Mouse (Mus musculus) CH12.LX (cell line): ENCODE measurements around the gene Golga4. TPM values are rescaled to one million over a fixed set of nuclear protein-coding genes. Genes with fewer than 3 reads are reported as not detected.

ENCODE experiments used
- DNase-seq: peaks from one replicate; pipeline ENCODE4 v3.0.0-alpha.2; 2013; ENCODE audit errors: extremely low read depth
- H3K27ac ChIP-seq: 2 replicates; pipeline ENCODE4 v1.5.1; 2012; ENCODE audit warnings: low read depth, mild to moderate bottlenecking, control low read depth, moderate library complexity; ENCODE audit not compliant: insufficient read depth
- H3K27me3 ChIP-seq: replicated peaks from 2 replicates; pipeline ENCODE3; 2012; ENCODE audit warnings: inconsistent platforms
- H3K36me3 ChIP-seq, 2 experiments: replicated peaks in 1 of 2; 2 replicates each; pipeline versions ENCODE3 to v1.6.1; 2012; ENCODE audit warnings: inconsistent platforms in 1 of 2, low read length in 1 of 2, mild to moderate bottlenecking in 1 of 2, mixed read lengths in 1 of 2, moderate library complexity in 1 of 2; ENCODE audit not compliant: control insufficient read depth in 1 of 2, insufficient read depth in 1 of 2
- H3K4me1 ChIP-seq, 2 experiments: 2 replicates each; pipeline ENCODE4 v1.6.1; 2012; ENCODE audit warnings: inconsistent platforms in 1 of 2, moderate library complexity in 1 of 2; ENCODE audit not compliant: insufficient read depth in 2 of 2, control insufficient read depth in 1 of 2
- H3K4me2 ChIP-seq: 2 replicates; pipeline ENCODE4 v1.6.1; 2012; ENCODE audit warnings: low read depth, mild to moderate bottlenecking, control low read depth; ENCODE audit not compliant: poor library complexity, insufficient read depth, severe bottlenecking
- H3K4me3 ChIP-seq, 3 experiments: fragments of 150-350 bp in 1 of 3; sonication (generic) in 1 of 3; replicated peaks in 1 of 3; 2 replicates each; pipeline versions ENCODE3 to v1.5.1; 2011 to 2012; ENCODE audit warnings: low read depth in 2 of 3, low read length in 2 of 3, mild to moderate bottlenecking in 2 of 3, moderate library complexity in 2 of 3, control low read depth in 1 of 3, improper control_type of control experiment in 1 of 3, inconsistent platforms in 1 of 3, mixed read lengths in 1 of 3; ENCODE audit not compliant: poor library complexity in 1 of 3
- H3K79me2 ChIP-seq: replicated peaks from 2 replicates; pipeline ENCODE4 v1.6.1; 2012; ENCODE audit warnings: mild to moderate bottlenecking, moderate library complexity; ENCODE audit not compliant: control insufficient read depth, poor library complexity, insufficient read depth, severe bottlenecking; ENCODE audit errors: extremely low read depth
- H3K9ac ChIP-seq: 2 replicates; pipeline ENCODE4 v1.6.1; 2012; ENCODE audit warnings: low read depth, mild to moderate bottlenecking, control low read depth, moderate library complexity; ENCODE audit not compliant: insufficient read depth
- H3K9me3 ChIP-seq: replicated peaks from 2 replicates; pipeline ENCODE3; 2012; ENCODE audit warnings: low read length, inconsistent platforms, mixed read lengths
- CHD1 ChIP-seq: IDR thresholded peaks from 2 replicates; pipeline ENCODE4 v1.6.1; 2012; ENCODE audit warnings: low read depth, low read length, improper control_type of control experiment, inconsistent platforms
- JUN ChIP-seq: IDR thresholded peaks from 2 replicates; pipeline ENCODE4 v1.6.1; 2011; ENCODE audit warnings: low read depth, mild to moderate bottlenecking, low read length, improper control_type of control experiment, moderate library complexity; ENCODE audit not compliant: insufficient read depth
- JUND ChIP-seq: conservative IDR thresholded peaks from 2 replicates; pipeline ENCODE4 v1.6.1; 2011; ENCODE audit warnings: low read depth, low read length, improper control_type of control experiment
- MAFK ChIP-seq: IDR thresholded peaks from 2 replicates; pipeline ENCODE4 v1.6.1; 2011; ENCODE audit warnings: low read length, improper control_type of control experiment; ENCODE audit not compliant: insufficient replicate concordance
- MAZ ChIP-seq: IDR thresholded peaks from 2 replicates; pipeline ENCODE4 v1.6.1; 2012; ENCODE audit warnings: low read depth, mild to moderate bottlenecking, inconsistent platforms, low read length, improper control_type of control experiment, moderate library complexity
- MEF2A ChIP-seq: IDR thresholded peaks from 2 replicates; pipeline ENCODE4 v1.6.1; 2014; ENCODE audit warnings: low read depth, mild to moderate bottlenecking, inconsistent platforms, low read length, improper control_type of control experiment, borderline replicate concordance
- MXI1 ChIP-seq: IDR thresholded peaks from 2 replicates; pipeline ENCODE4 v1.6.1; 2011; ENCODE audit warnings: mild to moderate bottlenecking, low read depth, low read length, improper control_type of control experiment
- MYC ChIP-seq: IDR thresholded peaks from 2 replicates; pipeline ENCODE4 v1.6.1; 2011; ENCODE audit warnings: low read depth, mild to moderate bottlenecking, improper control_type of control experiment, low read length
- NELFE ChIP-seq: IDR thresholded peaks from 2 replicates; pipeline ENCODE4 v1.6.1; 2011; ENCODE audit warnings: low read depth, low read length, improper control_type of control experiment
- SIN3A ChIP-seq: IDR thresholded peaks from 2 replicates; pipeline ENCODE4 v1.6.1; 2012; ENCODE audit warnings: low read length, improper control_type of control experiment, inconsistent platforms
- TBP ChIP-seq: conservative IDR thresholded peaks from 2 replicates; pipeline ENCODE4 v1.6.1; 2011; ENCODE audit warnings: low read depth, low read length, improper control_type of control experiment
- ZKSCAN1 ChIP-seq: IDR thresholded peaks from 2 replicates; pipeline ENCODE4 v1.6.1; 2012; ENCODE audit warnings: low read depth, inconsistent platforms, low read length, improper control_type of control experiment, borderline replicate concordance
- ZMIZ1 ChIP-seq: IDR thresholded peaks from 2 replicates; pipeline ENCODE4 v1.6.1; 2012; ENCODE audit warnings: low read depth, mild to moderate bottlenecking, inconsistent platforms, low read length, improper control_type of control experiment
- ZNF384 ChIP-seq: IDR thresholded peaks from 2 replicates; pipeline ENCODE4 v1.6.1; 2012; ENCODE audit warnings: low read depth, low read length, improper control_type of control experiment, inconsistent platforms
- dilution Hi-C: fragments of 300-500 bp; cut with MboI; formaldehyde crosslinking; loops from 2 replicates; pipeline ENCODE4 v1.14.3; 2020; ENCODE audit warnings: low sequenced_read_pairs; ENCODE audit not compliant: extremely low pct_unique_long_range_greater_than_20kb, extremely low pct_ligation_motif_present
- in situ Hi-C: fragments of 300-500 bp; cut with MboI; formaldehyde crosslinking; loops from 3 replicates; pipeline ENCODE4 v1.14.3; 2019; ENCODE audit warnings: low sequenced_read_pairs, low pct_ligation_motif_present, low pct_unique_long_range_greater_than_20kb, mixed read lengths
- polyA plus RNA-seq: library from polyadenylated mRNA; unstranded; fragments of >175 nt; gene quantifications from 2 replicates; pipeline ENCODE4 v1.2.1, GENCODE M21; 2012; ENCODE audit warnings: low read depth; ENCODE audit not compliant: insufficient read length
- total RNA-seq, 2 experiments: library from RNA; depleted of rRNA; stranded (reverse); fragments of 300-350 nt in 1 of 2; fragments of >200 nt in 1 of 2; gene quantifications; 2 replicates each; pipeline ENCODE4 v1.2.3; 2012 to 2014

Gene Golga4
- total and polyA plus RNA-seq, 3 experiments, result 23.7 to 37.2 (median 33.1) TPM

DNA sequence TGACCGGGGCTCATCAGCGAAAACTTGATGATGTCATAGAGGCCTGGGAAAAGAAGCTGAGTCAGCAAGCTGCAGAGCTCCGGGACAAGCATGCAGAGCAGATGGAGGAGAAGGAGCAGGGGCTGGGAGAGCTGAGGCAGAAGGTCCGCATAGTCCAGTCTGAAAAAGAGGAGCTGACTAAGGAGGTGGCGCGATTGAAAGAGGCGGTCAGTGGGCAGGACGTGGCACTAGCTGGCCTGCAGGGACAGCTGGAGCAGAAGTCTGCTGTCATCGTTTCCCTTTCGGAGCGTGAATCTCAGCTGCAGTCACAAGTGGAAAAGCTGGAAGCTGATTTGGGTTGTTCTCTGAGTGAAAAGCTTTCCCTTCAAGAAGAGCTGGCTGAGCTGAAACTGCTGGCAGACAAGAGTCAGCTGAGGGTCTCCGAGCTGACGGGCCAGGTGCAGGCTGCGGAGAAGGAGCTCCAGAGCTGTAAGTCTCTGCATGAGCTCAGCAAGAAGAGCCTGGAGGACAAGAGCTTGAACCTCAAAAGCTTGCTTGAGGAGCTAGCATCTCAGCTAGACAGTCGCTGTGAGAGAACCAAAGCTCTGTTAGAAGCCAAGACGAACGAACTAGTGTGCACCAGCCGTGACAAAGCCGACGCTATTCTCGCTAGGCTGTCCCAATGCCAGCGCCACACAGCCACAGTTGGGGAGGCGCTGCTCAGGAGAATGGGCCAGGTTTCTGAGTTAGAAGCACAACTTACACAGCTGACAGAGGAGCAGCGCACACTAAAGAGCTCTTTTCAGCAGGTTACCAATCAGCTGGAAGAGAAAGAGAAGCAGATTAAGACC lies 51.1 kb downstream of the Golga4 start:
- TF ChIP-seq MEF2A, result no peak
- TF ChIP-seq JUND, result no peak
- no peak for TF ChIP-seq MYC
- TF ChIP-seq CHD1, result no peak
- peak; percentile 78; the same call in 1 of the 2 replicates for TF ChIP-seq MAFK
- TF ChIP-seq, all 38 proteins: peak for 1
- DNase-seq, result no peak
- Histone ChIP-seq H3K79me2 (no peaks in the 10 kb centered on the region), H3K36me3 (peaks cover 73 to 92% of the 10 kb centered on the region in 2 experiments), H3K9ac (no peak overlapping the region), H3K27ac (no peak overlapping the region), H3K4me1 (no peaks in the 10 kb centered on the region), H3K4me3 (no peak overlapping the region), H3K4me2 (no peak overlapping the region), H3K9me3 (no peaks in the 10 kb centered on the region), H3K27me3 (no peaks in the 10 kb centered on the region)
- in situ Hi-C loops, result no loop called here
- dilution Hi-C loops, result no loop called here

DNA sequence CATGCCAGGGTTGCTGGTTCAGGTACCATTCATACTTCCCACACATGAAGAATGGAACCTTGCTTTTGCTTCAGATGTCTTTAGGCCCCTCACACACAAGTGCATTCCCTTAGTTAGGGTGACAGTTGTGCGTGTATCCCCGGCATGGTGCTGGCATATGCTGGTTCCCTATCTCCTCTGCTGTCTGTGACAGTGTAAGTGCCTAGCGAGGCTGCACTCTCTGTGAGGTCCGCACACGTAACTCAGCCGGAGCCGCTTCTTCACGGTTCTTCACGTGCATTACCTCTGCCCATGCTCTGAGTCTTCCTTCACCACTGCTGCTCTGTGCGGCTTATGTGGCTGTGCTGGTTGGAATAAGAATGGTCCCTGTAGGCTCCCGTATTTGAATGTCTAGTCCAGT lies 57.3 kb downstream of the Golga4 start:
- H3K79me2 ChIP-seq, result no peaks in the 10 kb centered on the region
- no peaks in the 10 kb centered on the region for H3K9me3 ChIP-seq
- no peak overlapping the region for H3K27ac ChIP-seq
- no peak overlapping the region for H3K4me3 ChIP-seq
- H3K36me3 ChIP-seq, result peaks cover 83 to 97% of the 10 kb centered on the region in 2 experiments
- TF ChIP-seq MXI1 (no peak), TBP (no peak), NELFE (no peak), ZMIZ1 (no peak), JUN (no peak), ZNF384 (no peak)
- H3K4me1 ChIP-seq, result no peaks in the 10 kb centered on the region
- no peaks in the 10 kb centered on the region for H3K27me3 ChIP-seq
- H3K4me2 ChIP-seq, result no peak overlapping the region
- in situ Hi-C loops, result no loop called here
- H3K9ac ChIP-seq, result no peak overlapping the region
- dilution Hi-C loops, result no loop called here
- DNase-seq, result no peak

DNA sequence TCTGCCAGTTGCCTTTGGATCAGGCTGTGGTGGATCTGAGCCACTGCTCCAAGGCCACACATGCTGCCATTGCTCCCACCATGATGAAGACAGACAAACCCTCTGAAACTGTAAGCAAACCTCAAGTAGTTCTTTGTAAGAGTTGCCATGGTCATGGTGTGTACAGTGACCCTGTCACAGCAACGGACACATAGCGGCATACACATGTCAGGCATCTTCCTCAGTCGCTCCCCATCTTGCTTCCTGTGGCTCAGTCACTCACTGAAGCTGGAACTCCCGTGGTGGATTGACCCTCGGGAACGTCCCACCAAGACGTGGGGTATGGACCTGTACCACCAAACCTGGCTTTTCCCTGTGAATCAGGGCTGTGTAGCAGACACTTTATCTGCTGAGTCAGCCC lies 57.8 kb downstream of the Golga4 start:
- no peak for DNase-seq
- dilution Hi-C loops, result no loop called here
- no peaks in the 10 kb centered on the region for H3K27me3 ChIP-seq

More for the DNA sequence above, 57.8 kb downstream of the Golga4 start:
- no peak overlapping the region for H3K9ac ChIP-seq
- H3K4me1 ChIP-seq, result no peaks in the 10 kb centered on the region
- no peak overlapping the region for H3K4me2 ChIP-seq
- TF ChIP-seq MAZ, result no peak
- no peak for TF ChIP-seq SIN3A
- no peak for TF ChIP-seq ZKSCAN1
- H3K9me3 ChIP-seq, result no peaks in the 10 kb centered on the region
- H3K79me2 ChIP-seq, result no peaks in the 10 kb centered on the region
- in situ Hi-C loops, result no loop called here
- H3K27ac ChIP-seq, result no peak overlapping the region
- H3K36me3 ChIP-seq, result peaks cover 78 to 94% of the 10 kb centered on the region in 2 experiments
- no peak overlapping the region for H3K4me3 ChIP-seq
